ENCODE assay signal across 8 mouse cellular contexts in genomic region chr5:113874063-113875024, GRCm38 (mm10). TPM values are rescaled to one million over a fixed set of nuclear protein-coding genes. Genes with fewer than 3 reads are reported as not detected.
DNase-seq lines count a peak whose midpoint lies in the region; ATAC-seq and TF ChIP-seq lines count a peak whose summit lies in the region.

No protein-coding gene starts in this region.

- ATAC-seq in liver, embryonic 12.5 days, result no peak
- ATAC-seq in liver, postnatal 0 days, result no peak
- ATAC-seq in embryonic facial prominence, embryonic 13.5 days (ENCODE audit: insufficient number of reproducible peaks, insufficient read depth, low FRiP score, low TSS enrichment, low read depth), result no peak
- no peak for ATAC-seq in intestine, embryonic 14.5 days (replicated peaks; ENCODE audit: low FRiP score, low TSS enrichment, low read depth)
- no peak for ATAC-seq in neural tube, embryonic 15.5 days (ENCODE audit: low FRiP score)

- peak overlapping the region; percentile 68 for H3K27ac ChIP-seq in liver, embryonic 12.5 days
- no peak overlapping the region for H3K27ac ChIP-seq in liver, postnatal 0 days (ENCODE audit: low read depth)
- H3K27ac ChIP-seq in embryonic facial prominence, embryonic 13.5 days, result peak overlapping the region; percentile 85
- peak overlapping the region; percentile 94 for H3K27ac ChIP-seq in intestine, embryonic 14.5 days (ENCODE audit: low read depth)
- H3K27ac ChIP-seq in neural tube, embryonic 15.5 days (replicated peaks), result peak overlapping the region; percentile 95

- no peak for TF ChIP-seq CTCF in liver, postnatal 0 days (IDR thresholded peaks at IDR 0.05; ENCODE audit: low read depth)

- DNase-seq in liver, postnatal 0 days, result no peak
- no peak for DNase-seq in intestine, embryonic 14.5 days (ENCODE audit: low spot score)
- DNase-seq in layer of hippocampus, adult 11-12 months (ENCODE audit: low spot score), result no peak
- no peak for DNase-seq in frontal cortex, postnatal 36 days (ENCODE audit: low spot score in 2 of 2)
- DNase-seq in thymus, postnatal 4 days, result no peak

- no peak for TF ChIP-seq EP300 in liver, postnatal 0 days (IDR thresholded peaks at IDR 0.05; ENCODE audit: low read depth)

- peaks cover 37% of the 10 kb centered on the region for H3K36me3 ChIP-seq in liver, embryonic 12.5 days
- H3K36me3 ChIP-seq in liver, postnatal 0 days (replicated peaks; ENCODE audit: insufficient read depth, low read length), result peaks cover 18% of the 10 kb centered on the region
- peaks cover 28% of the 10 kb centered on the region for H3K36me3 ChIP-seq in embryonic facial prominence, embryonic 13.5 days
- peaks cover 38% of the 10 kb centered on the region for H3K36me3 ChIP-seq in intestine, embryonic 14.5 days (ENCODE audit: control insufficient read depth, insufficient read depth, low read length)
- peaks cover 18% of the 10 kb centered on the region; the same call in 1 of the 2 replicates for H3K36me3 ChIP-seq in neural tube, embryonic 15.5 days

- no peaks in the 10 kb centered on the region for H3K9me3 ChIP-seq in liver, embryonic 12.5 days (replicated peaks)
- no peaks in the 10 kb centered on the region for H3K9me3 ChIP-seq in liver, postnatal 0 days (ENCODE audit: low read length)
- H3K9me3 ChIP-seq in embryonic facial prominence, embryonic 13.5 days, result no peaks in the 10 kb centered on the region
- H3K9me3 ChIP-seq in intestine, embryonic 14.5 days (ENCODE audit: control insufficient read depth, low read length), result no peaks in the 10 kb centered on the region
- H3K9me3 ChIP-seq in neural tube, embryonic 15.5 days (replicated peaks), result no peaks in the 10 kb centered on the region

- no peak overlapping the region for H3K9ac ChIP-seq in liver, embryonic 12.5 days
- no peak overlapping the region for H3K9ac ChIP-seq in liver, postnatal 0 days (replicated peaks)
- peak overlapping the region; percentile 36; the same call in 1 of the 2 replicates for H3K9ac ChIP-seq in embryonic facial prominence, embryonic 13.5 days
- peak overlapping the region; percentile 43; the same call in 1 of the 2 replicates for H3K9ac ChIP-seq in intestine, embryonic 14.5 days (ENCODE audit: low read length)
- peak overlapping the region; percentile 36 for H3K9ac ChIP-seq in neural tube, embryonic 15.5 days (replicated peaks)

- H3K4me2 ChIP-seq in liver, embryonic 12.5 days, result no peak overlapping the region
- no peak overlapping the region for H3K4me2 ChIP-seq in liver, postnatal 0 days (ENCODE audit: low read depth, low read length)
- peak overlapping the region; percentile 43 for H3K4me2 ChIP-seq in embryonic facial prominence, embryonic 13.5 days
- peak overlapping the region; percentile 48 for H3K4me2 ChIP-seq in intestine, embryonic 14.5 days (ENCODE audit: low read length)
- peak overlapping the region; percentile 50 for H3K4me2 ChIP-seq in neural tube, embryonic 15.5 days

- no peaks in the 10 kb centered on the region for H3K27me3 ChIP-seq in liver, embryonic 12.5 days (replicated peaks)
- no peaks in the 10 kb centered on the region for H3K27me3 ChIP-seq in liver, postnatal 0 days (ENCODE audit: insufficient read depth, low read length)
- no peaks in the 10 kb centered on the region for H3K27me3 ChIP-seq in embryonic facial prominence, embryonic 13.5 days
- H3K27me3 ChIP-seq in intestine, embryonic 14.5 days (replicated peaks; ENCODE audit: control insufficient read depth, insufficient read depth, low read length), result no peaks in the 10 kb centered on the region
- no peaks in the 10 kb centered on the region for H3K27me3 ChIP-seq in neural tube, embryonic 15.5 days (replicated peaks)

- H3K4me3 ChIP-seq in liver, embryonic 12.5 days, result no peak overlapping the region
- H3K4me3 ChIP-seq in liver, postnatal 0 days (ENCODE audit: low read depth, low read length), result no peak overlapping the region
- no peak overlapping the region for H3K4me3 ChIP-seq in embryonic facial prominence, embryonic 13.5 days
- 0 out of 2 replicates have a peak overlapping the region, but pooled peaks have one; percentile 13 for H3K4me3 ChIP-seq in intestine, embryonic 14.5 days (ENCODE audit: low read depth, low read length)
- H3K4me3 ChIP-seq in neural tube, embryonic 15.5 days (replicated peaks), result no peak overlapping the region

- WGBS in liver, embryonic 12.5 days (ENCODE audit: insufficient replicate concordance), result 69% methylated on average over 19 of the region's 19 CpGs
- WGBS in liver, postnatal 0 days (ENCODE audit: insufficient replicate concordance), result 73% methylated on average over 19 of the region's 19 CpGs
- WGBS in embryonic facial prominence, embryonic 13.5 days, result 58% methylated on average over 19 of the region's 19 CpGs
- WGBS in intestine, embryonic 14.5 days, result 52% methylated on average over 19 of the region's 19 CpGs
- 33% methylated on average over 19 of the region's 19 CpGs for WGBS in neural tube, embryonic 15.5 days

- peaks cover 75% of the 10 kb centered on the region for H3K4me1 ChIP-seq in liver, embryonic 12.5 days
- peaks cover 34% of the 10 kb centered on the region for H3K4me1 ChIP-seq in liver, postnatal 0 days (ENCODE audit: insufficient read depth)
- peaks cover 56% of the 10 kb centered on the region for H3K4me1 ChIP-seq in embryonic facial prominence, embryonic 13.5 days
- H3K4me1 ChIP-seq in intestine, embryonic 14.5 days (replicated peaks; ENCODE audit: control insufficient read depth, insufficient read depth, low read length), result peaks cover 70% of the 10 kb centered on the region
- H3K4me1 ChIP-seq in neural tube, embryonic 15.5 days, result peaks cover 84% of the 10 kb centered on the region

RNA-seq across cellular contexts. Expression of gene Coro1c, which starts 34.2 kb away (rescaled TPM):
- polyA plus RNA-seq in liver, embryonic 12.5 days (2016; fragmentation: Nextera tagmentation; extraction: Ambion mirVana), result 78.7 and 78.8 TPM in 2 replicates
- 23.6 and 27.6 TPM in 2 replicates for polyA plus RNA-seq in liver, postnatal 0 days (2015; fragmentation: Nextera tagmentation; extraction: Ambion mirVana)
- polyA plus RNA-seq in embryonic facial prominence, embryonic 13.5 days (2015; fragmentation: Nextera tagmentation; extraction: Ambion mirVana), result 88.6 and 88.9 TPM in 2 replicates
- polyA plus RNA-seq in intestine, embryonic 14.5 days (2014; fragmentation: Nextera tagmentation; extraction: Ambion mirVana), result 185 and 200 TPM in 2 replicates
- 160 and 162 TPM in 2 replicates for polyA plus RNA-seq in neural tube, embryonic 15.5 days (2015; fragmentation: Nextera tagmentation; extraction: Ambion mirVana)

RNA-seq across cellular contexts. Expression of gene Selplg, which starts 41.9 kb away (rescaled TPM):
- polyA plus RNA-seq in liver, embryonic 12.5 days (2016; fragmentation: Nextera tagmentation; extraction: Ambion mirVana), result 10.8 and 11.6 TPM in 2 replicates
- 18.9 and 21.5 TPM in 2 replicates for polyA plus RNA-seq in liver, postnatal 0 days (2015; fragmentation: Nextera tagmentation; extraction: Ambion mirVana)
- 2.2 and 2.3 TPM in 2 replicates for polyA plus RNA-seq in embryonic facial prominence, embryonic 13.5 days (2015; fragmentation: Nextera tagmentation; extraction: Ambion mirVana)
- polyA plus RNA-seq in intestine, embryonic 14.5 days (2014; fragmentation: Nextera tagmentation; extraction: Ambion mirVana), result 4.0 and 4.7 TPM in 2 replicates
- polyA plus RNA-seq in neural tube, embryonic 15.5 days (2015; fragmentation: Nextera tagmentation; extraction: Ambion mirVana), result 2.3 and 27.7 TPM in 2 replicates

Comparison
In these comparisons a context has a peak if more than half of its experiments do, and no peak if none do; other contexts are left out.
1. H3K4me2 ChIP-seq: peak in embryonic facial prominence, embryonic 13.5 days (single experiment), intestine, embryonic 14.5 days (single experiment) and neural tube, embryonic 15.5 days (single experiment); none in liver, embryonic 12.5 days (single experiment) and liver, postnatal 0 days (single experiment).
2. H3K9ac ChIP-seq: peak in embryonic facial prominence, embryonic 13.5 days (single experiment), intestine, embryonic 14.5 days (single experiment) and neural tube, embryonic 15.5 days (single experiment); none in liver, embryonic 12.5 days (single experiment) and liver, postnatal 0 days (single experiment).